Mouse (Mus musculus) hindbrain, embryonic 14.5 days (tissue): Measurements from ENCODE around the gene Krtap9-1. TPM values are rescaled to one million over a fixed set of nuclear protein-coding genes. Genes with fewer than 3 reads are reported as not detected.
"Not testable (repeated sequence)": the region's sequence is repeated elsewhere in the genome, so short reads cannot be mapped to it uniquely, and the experiment has no call there.

ENCODE experiments used
- ATAC-seq: fragments of 200-750 bp; cut with Nextera tagmentation; 2 replicates; pipeline ENCODE4 v1.8.0; 2017; ENCODE audit warnings: moderate number of reproducible peaks, mild to moderate bottlenecking, moderate TSS enrichment, moderate library complexity; ENCODE audit not compliant: low FRiP score
- DNase-seq: peaks from one replicate; pipeline ENCODE4 v3.0.0-alpha.2; 2015; ENCODE audit warnings: low spot score
- H3K27ac ChIP-seq: fragments of 300-500 bp; sonication (generic); 2 replicates; pipeline ENCODE4 v1.5.1; 2014; ENCODE audit warnings: mild to moderate bottlenecking, moderate library complexity
- H3K27me3 ChIP-seq: fragments of 300-500 bp; sonication (generic); 2 replicates; pipeline ENCODE4 v1.6.1; 2014; ENCODE audit warnings: mild to moderate bottlenecking, low read length, mixed read lengths; ENCODE audit not compliant: control insufficient read depth, insufficient read depth
- H3K36me3 ChIP-seq: fragments of 300-500 bp; sonication (generic); replicated peaks from 2 replicates; pipeline ENCODE4 v1.6.1; 2014; ENCODE audit not compliant: control insufficient read depth, insufficient read depth
- H3K4me1 ChIP-seq: fragments of 300-500 bp; sonication (generic); replicated peaks from 2 replicates; pipeline ENCODE4 v1.6.1; 2014; ENCODE audit warnings: antibody characterized with exemption, low read length, mixed read lengths; ENCODE audit not compliant: control insufficient read depth, insufficient read depth
- H3K4me2 ChIP-seq: fragments of 300-500 bp; sonication (generic); replicated peaks from 2 replicates; pipeline ENCODE4 v1.6.1; 2014; ENCODE audit warnings: mild to moderate bottlenecking, moderate library complexity
- H3K4me3 ChIP-seq: fragments of 300-500 bp; sonication (generic); replicated peaks from 2 replicates; pipeline ENCODE4 v1.5.1; 2014; ENCODE audit warnings: mild to moderate bottlenecking, low read length
- H3K9ac ChIP-seq: fragments of 300-500 bp; sonication (generic); 2 replicates; pipeline ENCODE4 v1.6.1; 2014
- H3K9me3 ChIP-seq: fragments of 300-500 bp; sonication (generic); 2 replicates; pipeline ENCODE4 v1.6.1; 2016; ENCODE audit warnings: low read length; ENCODE audit not compliant: control insufficient read depth
- WGBS: fragments of 180-500 bp; shearing (Covaris S2); extraction: QIAGEN DNeasy Blood & Tissue Kit; methylation state at CpG from one replicate; pipeline ENCODE4 v1.1.7; 2014; 5-methylcytosine and 5-hydroxymethylcytosine counted together
- polyA plus RNA-seq: library from polyadenylated mRNA; unstranded; fragments of >200 nt; fragmentation: Nextera tagmentation; extraction: Ambion mirVana; gene quantifications from 2 replicates; pipeline ENCODE4 v1.2.1, GENCODE M21; 2014

The Krtap9-1 gene
- polyA plus RNA-seq: not detected in 2 replicates

- H3K4me3 ChIP-seq, H3K36me3 ChIP-seq, ATAC-seq, H3K4me2 ChIP-seq, H3K9ac ChIP-seq, H3K4me1 ChIP-seq, H3K9me3 ChIP-seq, H3K27ac ChIP-seq, DNase-seq, H3K27me3 ChIP-seq: not testable (repeated sequence)
- WGBS: 71% methylated on average over 1 of the region's 1 CpGs
These were observed at the start of gene Krtap9-1 for GRCm38 (mm10) chr11:99873089-99873488. Gene Krtap9-1, plus strand, starts transcription at chr11:99873389.

- no peak within 1 kb of the TSS for H3K4me3 ChIP-seq
- ATAC-seq (no peak), DNase-seq (no peak)
- H3K9me3 ChIP-seq: no peaks in the 10 kb centered on the region
- H3K4me2 ChIP-seq: no peak within 1 kb of the TSS
- H3K27me3 ChIP-seq: no peaks in the 10 kb centered on the region
- H3K4me1 ChIP-seq: no peaks in the 10 kb centered on the region
- H3K36me3 ChIP-seq: no peaks in the 10 kb centered on the region
- H3K27ac ChIP-seq: no peak within 1 kb of the TSS
- 81% methylated on average over 1 of the region's 1 CpGs for WGBS
- H3K9ac ChIP-seq: no peak within 1 kb of the TSS
These were observed 35.2 kb upstream of the Krtap9-1 start, which contains the start of gene 2300003K06Rik for GRCm38 (mm10) chr11:99837966-99838365. Gene 2300003K06Rik, minus strand, starts transcription at chr11:99838066.

GRCm38 (mm10) chr11:99842185-99842584, 31.0 kb upstream of the Krtap9-1 start:
- ATAC-seq: no peak
- no peak overlapping the region for H3K4me2 ChIP-seq
- DNase-seq: no peak
- H3K36me3 ChIP-seq: no peaks in the 10 kb centered on the region
- H3K27ac ChIP-seq: no peak overlapping the region
- no peaks in the 10 kb centered on the region for H3K9me3 ChIP-seq
- no peaks in the 10 kb centered on the region for H3K4me1 ChIP-seq
- H3K27me3 ChIP-seq: no peaks in the 10 kb centered on the region
- H3K9ac ChIP-seq: no peak overlapping the region
- H3K4me3 ChIP-seq: no peak overlapping the region
- WGBS: 79% methylated on average over 1 of the region's 1 CpGs

GRCm38 (mm10) chr11:99846746-99847145, 26.4 kb upstream of the Krtap9-1 start:
- DNase-seq: no peak
- no peaks in the 10 kb centered on the region for H3K36me3 ChIP-seq
- 96% methylated on average over 2 of the region's 2 CpGs for WGBS

GRCm38 (mm10) chr11:99851508-99851907, 21.7 kb upstream of the Krtap9-1 start, which contains the start of gene Krtap4-16:
Gene Krtap4-16, minus strand, starts transcription at chr11:99851608.
- Histone ChIP-seq H3K9ac (no peak within 1 kb of the TSS), H3K4me1 (no peaks in the 10 kb centered on the region), H3K27me3 (no peaks in the 10 kb centered on the region), H3K27ac (no peak within 1 kb of the TSS), H3K4me3 (no peak within 1 kb of the TSS), H3K9me3 (no peaks in the 10 kb centered on the region), H3K36me3 (no peaks in the 10 kb centered on the region), H3K4me2 (no peak within 1 kb of the TSS)
- DNase-seq (no peak), ATAC-seq (no peak)

More at GRCm38 (mm10) chr11:99846746-99847145, 26.4 kb upstream of the Krtap9-1 start:
- Histone ChIP-seq H3K9me3 (no peaks in the 10 kb centered on the region), H3K9ac (no peak overlapping the region), H3K4me1 (no peaks in the 10 kb centered on the region), H3K27me3 (no peaks in the 10 kb centered on the region), H3K27ac (no peak overlapping the region), H3K4me2 (no peak overlapping the region), H3K4me3 (no peak overlapping the region)
- no peak for ATAC-seq

GRCm38 (mm10) chr11:99854121-99854520, 19.1 kb upstream of the Krtap9-1 start:
- Histone ChIP-seq H3K4me2 (no peak overlapping the region), H3K4me3 (no peak overlapping the region), H3K27me3 (no peaks in the 10 kb centered on the region), H3K27ac (no peak overlapping the region), H3K4me1 (no peaks in the 10 kb centered on the region), H3K9me3 (no peaks in the 10 kb centered on the region), H3K36me3 (no peaks in the 10 kb centered on the region), H3K9ac (no peak overlapping the region)
- DNase-seq: peak; percentile 32
- no peak for ATAC-seq
- 60% methylated on average over 3 of the region's 3 CpGs for WGBS

GRCm38 (mm10) chr11:99857617-99858016, 15.6 kb upstream of the Krtap9-1 start, which contains the start of gene Gm11568:
Gene Gm11568, plus strand, starts transcription at chr11:99857917.
- no peaks in the 10 kb centered on the region for H3K9me3 ChIP-seq
- WGBS: 92% methylated on average over 2 of the region's 2 CpGs

GRCm38 (mm10) chr11:99858761-99859160, 14.4 kb upstream of the Krtap9-1 start:
- no peak for DNase-seq
- no peaks in the 10 kb centered on the region for H3K36me3 ChIP-seq
- no peak overlapping the region for H3K27ac ChIP-seq
- H3K4me1 ChIP-seq: no peaks in the 10 kb centered on the region
- H3K9ac ChIP-seq: no peak overlapping the region
- WGBS: 82% methylated on average over 2 of the region's 2 CpGs
- no peak for ATAC-seq
- H3K9me3 ChIP-seq: no peaks in the 10 kb centered on the region
- no peak overlapping the region for H3K4me3 ChIP-seq
- H3K4me2 ChIP-seq: no peak overlapping the region
- H3K27me3 ChIP-seq: no peaks in the 10 kb centered on the region

More at GRCm38 (mm10) chr11:99857617-99858016, 15.6 kb upstream of the Krtap9-1 start, which contains the start of gene Gm11568:
- Histone ChIP-seq H3K27ac (no peak within 1 kb of the TSS), H3K4me1 (no peaks in the 10 kb centered on the region), H3K4me3 (no peak within 1 kb of the TSS), H3K27me3 (no peaks in the 10 kb centered on the region), H3K9ac (no peak within 1 kb of the TSS), H3K36me3 (no peaks in the 10 kb centered on the region), H3K4me2 (no peak within 1 kb of the TSS)
- DNase-seq (no peak), ATAC-seq (no peak)

- not testable (repeated sequence) for H3K4me1 ChIP-seq, H3K36me3 ChIP-seq, H3K4me2 ChIP-seq, H3K27me3 ChIP-seq, H3K9ac ChIP-seq, H3K27ac ChIP-seq, ATAC-seq, H3K9me3 ChIP-seq, H3K4me3 ChIP-seq, DNase-seq
- 71% methylated on average over 1 of the region's 1 CpGs for WGBS
These were observed 9.0 kb upstream of the Krtap9-1 start, which contains the start of gene Gm11559 for GRCm38 (mm10) chr11:99864176-99864575. Gene Gm11559, plus strand, starts transcription at chr11:99864476.

GRCm38 (mm10) chr11:99878887-99879286, 5.7 kb downstream of the Krtap9-1 start, which contains the start of gene Gm11567:
Gene Gm11567, plus strand, starts transcription at chr11:99879187.
- not testable (repeated sequence) for H3K4me1 ChIP-seq, H3K4me3 ChIP-seq, ATAC-seq, H3K36me3 ChIP-seq, H3K9ac ChIP-seq, H3K9me3 ChIP-seq, H3K27ac ChIP-seq, H3K4me2 ChIP-seq, H3K27me3 ChIP-seq, DNase-seq
- WGBS: 65% methylated on average over 1 of the region's 1 CpGs
